Mouse (Mus musculus): Measurements from ENCODE around the gene Gcm2. TPM values are rescaled to one million over a fixed set of nuclear protein-coding genes. Genes with fewer than 3 reads are reported as not detected.

The Gcm2 gene
- polyA plus RNA-seq, 1 experiment from 2014 or later, result not detected

DNA sequence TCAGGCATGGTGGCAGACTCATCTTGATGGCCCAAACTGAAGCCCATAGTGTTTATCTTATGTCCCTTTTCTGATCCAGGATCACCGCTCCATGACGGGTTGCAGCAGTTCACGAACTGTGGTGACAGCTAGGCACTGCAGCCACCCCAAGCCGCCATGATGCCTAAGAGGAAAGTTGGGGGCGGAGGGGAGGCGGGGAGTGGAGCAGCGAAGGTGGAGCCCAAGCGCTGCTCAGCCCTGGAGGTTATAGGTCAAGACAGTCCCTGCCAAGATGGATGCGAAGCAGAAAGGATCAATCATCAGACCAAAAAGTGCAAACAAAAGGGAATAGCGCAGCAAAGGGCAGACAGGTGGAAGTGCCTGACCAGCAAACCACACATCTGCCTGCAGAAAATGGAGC, 19.6 kb downstream of the Gcm2 start:
- 21% methylated on average over 10 of the region's 10 CpGs for WGBS
- no peak for DNase-seq (ENCODE audit: low spot score)
- no peak overlapping the region for H3K4me2 ChIP-seq (ENCODE audit: low read length)

DNA sequence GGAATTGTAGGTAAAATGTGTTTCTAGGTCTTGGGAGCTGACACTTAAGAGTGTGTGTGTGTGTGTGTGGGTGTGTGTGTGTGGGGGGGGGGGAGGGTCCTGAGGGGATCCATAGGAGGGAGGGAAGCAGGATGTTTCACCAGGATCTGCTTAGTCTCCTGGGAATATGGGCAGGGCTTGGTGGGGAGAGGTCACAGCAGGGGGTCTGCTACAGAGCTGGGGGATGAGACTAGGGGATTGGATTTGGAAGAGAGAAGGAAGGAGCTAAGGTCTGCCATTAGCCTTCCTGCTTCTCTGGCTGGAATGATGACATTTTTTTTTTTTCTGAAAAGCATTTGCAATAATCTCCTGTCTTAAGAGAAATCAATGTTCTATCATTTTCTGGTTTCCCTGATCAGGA, 22.1 kb downstream of the Gcm2 start:
- Histone ChIP-seq H3K36me3 (ENCODE audit: control insufficient read depth, insufficient read depth, low read length) (no peaks in the 10 kb centered on the region), H3K4me3 (ENCODE audit: low read depth, low read length) (no peak overlapping the region), H3K4me2 (ENCODE audit: low read length) (no peak overlapping the region), H3K9ac (ENCODE audit: low read length) (no peak overlapping the region), H3K4me1 (replicated peaks; ENCODE audit: control insufficient read depth, insufficient read depth, low read length) (no peaks in the 10 kb centered on the region), H3K27me3 (replicated peaks; ENCODE audit: control insufficient read depth, insufficient read depth, low read length) (no peaks in the 10 kb centered on the region), H3K27ac (ENCODE audit: low read depth) (no peak overlapping the region), H3K9me3 (ENCODE audit: control insufficient read depth, low read length) (no peaks in the 10 kb centered on the region)
- ATAC-seq (replicated peaks; ENCODE audit: low FRiP score, low TSS enrichment, low read depth) (no peak), DNase-seq (ENCODE audit: low spot score) (no peak)

More for the DNA sequence above, 19.6 kb downstream of the Gcm2 start:
- H3K36me3 ChIP-seq (ENCODE audit: control insufficient read depth, insufficient read depth, low read length), result no peaks in the 10 kb centered on the region
- H3K27me3 ChIP-seq (replicated peaks; ENCODE audit: control insufficient read depth, insufficient read depth, low read length), result no peaks in the 10 kb centered on the region
- no peaks in the 10 kb centered on the region for H3K4me1 ChIP-seq (replicated peaks; ENCODE audit: control insufficient read depth, insufficient read depth, low read length)
- no peak for ATAC-seq (replicated peaks; ENCODE audit: low FRiP score, low TSS enrichment, low read depth)
- H3K9ac ChIP-seq (ENCODE audit: low read length), result no peak overlapping the region
- H3K4me3 ChIP-seq (ENCODE audit: low read depth, low read length), result no peak overlapping the region
- no peaks in the 10 kb centered on the region for H3K9me3 ChIP-seq (ENCODE audit: control insufficient read depth, low read length)
- H3K27ac ChIP-seq (ENCODE audit: low read depth), result no peak overlapping the region

DNA sequence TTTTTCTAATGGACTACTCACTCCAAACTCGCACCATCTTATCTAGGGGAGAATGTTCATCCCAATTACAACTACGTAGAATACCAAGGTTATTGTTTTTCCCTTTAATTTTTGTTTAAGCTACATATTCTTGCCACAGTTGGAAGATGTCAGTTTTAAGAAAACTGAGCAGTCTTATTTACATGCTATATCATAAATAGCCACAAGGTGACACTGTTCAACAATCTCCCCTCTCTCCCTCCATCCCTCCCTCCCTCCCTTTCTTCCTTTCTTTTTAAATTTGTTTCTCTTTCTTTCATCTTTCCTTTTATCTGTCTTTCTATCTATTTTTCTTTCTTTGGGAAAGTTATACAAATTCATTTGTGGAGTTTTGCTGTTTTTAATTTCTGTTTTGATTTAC, 25.7 kb downstream of the Gcm2 start:
- ATAC-seq (replicated peaks; ENCODE audit: low FRiP score, low TSS enrichment, low read depth) (no peak), DNase-seq (ENCODE audit: low spot score) (no peak)
- Histone ChIP-seq H3K9ac (ENCODE audit: low read length) (no peak overlapping the region), H3K36me3 (ENCODE audit: control insufficient read depth, insufficient read depth, low read length) (no peaks in the 10 kb centered on the region), H3K4me3 (ENCODE audit: low read depth, low read length) (no peak overlapping the region), H3K27me3 (replicated peaks; ENCODE audit: control insufficient read depth, insufficient read depth, low read length) (no peaks in the 10 kb centered on the region), H3K4me1 (replicated peaks; ENCODE audit: control insufficient read depth, insufficient read depth, low read length) (no peaks in the 10 kb centered on the region), H3K9me3 (ENCODE audit: control insufficient read depth, low read length) (no peaks in the 10 kb centered on the region), H3K4me2 (ENCODE audit: low read length) (no peak overlapping the region), H3K27ac (ENCODE audit: low read depth) (no peak overlapping the region)
- WGBS, result 23% methylated on average over 2 of the region's 2 CpGs

DNA sequence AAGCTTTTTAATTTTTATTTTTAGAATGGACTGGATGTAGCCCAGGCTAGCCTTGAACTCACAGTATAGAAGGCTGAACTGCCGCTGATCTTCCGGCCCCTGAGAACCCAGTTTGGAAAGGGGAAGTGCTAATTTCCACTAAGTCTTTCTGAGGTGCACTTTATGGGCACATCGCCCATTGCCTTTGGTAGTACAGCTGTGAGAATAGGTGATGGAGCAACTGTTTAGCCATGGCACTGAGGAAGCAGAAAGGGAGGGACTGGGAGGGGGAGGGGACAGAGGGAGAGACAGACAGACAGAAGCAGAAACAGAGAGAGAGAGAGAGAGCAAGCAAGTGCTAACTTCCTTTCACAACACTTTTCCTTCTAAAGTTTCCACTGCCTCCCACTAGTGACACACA, 26.3 kb downstream of the Gcm2 start:
- Histone ChIP-seq H3K27me3 (replicated peaks; ENCODE audit: control insufficient read depth, insufficient read depth, low read length) (no peaks in the 10 kb centered on the region), H3K4me3 (ENCODE audit: low read depth, low read length) (no peak overlapping the region), H3K36me3 (ENCODE audit: control insufficient read depth, insufficient read depth, low read length) (no peaks in the 10 kb centered on the region), H3K9ac (ENCODE audit: low read length) (no peak overlapping the region), H3K9me3 (ENCODE audit: control insufficient read depth, low read length) (no peaks in the 10 kb centered on the region), H3K4me2 (ENCODE audit: low read length) (no peak overlapping the region), H3K27ac (ENCODE audit: low read depth) (no peak overlapping the region), H3K4me1 (replicated peaks; ENCODE audit: control insufficient read depth, insufficient read depth, low read length) (no peaks in the 10 kb centered on the region)
- 84% methylated on average over 3 of the region's 3 CpGs for WGBS
- no peak for DNase-seq (ENCODE audit: low spot score)
- no peak for ATAC-seq (replicated peaks; ENCODE audit: low FRiP score, low TSS enrichment, low read depth)

DNA sequence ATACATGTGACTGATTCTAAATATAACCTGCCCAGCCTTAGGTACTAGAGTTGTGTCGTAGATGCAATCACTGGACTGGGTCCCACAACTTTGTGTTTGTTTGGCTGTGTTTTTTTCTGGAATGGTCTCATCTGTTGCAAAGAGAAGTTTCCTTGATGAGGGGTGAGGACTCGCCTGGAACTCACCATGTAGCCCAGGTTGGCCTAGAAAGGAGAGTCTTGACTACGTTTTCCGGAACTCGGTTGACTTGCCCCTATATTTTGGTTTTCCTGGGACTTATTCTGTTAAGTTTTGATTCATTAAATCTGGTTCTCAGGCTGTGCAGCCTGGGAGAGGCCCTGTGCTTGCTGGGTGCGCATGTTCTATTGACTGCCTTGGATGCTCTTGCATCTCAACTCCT, 30.1 kb downstream of the Gcm2 start:
- Histone ChIP-seq H3K4me1 (replicated peaks; ENCODE audit: control insufficient read depth, insufficient read depth, low read length) (no peaks in the 10 kb centered on the region), H3K9ac (ENCODE audit: low read length) (no peak overlapping the region), H3K4me2 (ENCODE audit: low read length) (no peak overlapping the region), H3K27ac (ENCODE audit: low read depth) (no peak overlapping the region), H3K27me3 (replicated peaks; ENCODE audit: control insufficient read depth, insufficient read depth, low read length) (peaks cover 8% of the 10 kb centered on the region), H3K4me3 (ENCODE audit: low read depth, low read length) (no peak overlapping the region), H3K36me3 (ENCODE audit: control insufficient read depth, insufficient read depth, low read length) (no peaks in the 10 kb centered on the region), H3K9me3 (ENCODE audit: control insufficient read depth, low read length) (no peaks in the 10 kb centered on the region)
- no peak for ATAC-seq (replicated peaks; ENCODE audit: low FRiP score, low TSS enrichment, low read depth)
- DNase-seq (ENCODE audit: low spot score), result no peak
- 90% methylated on average over 6 of the region's 6 CpGs for WGBS

DNA sequence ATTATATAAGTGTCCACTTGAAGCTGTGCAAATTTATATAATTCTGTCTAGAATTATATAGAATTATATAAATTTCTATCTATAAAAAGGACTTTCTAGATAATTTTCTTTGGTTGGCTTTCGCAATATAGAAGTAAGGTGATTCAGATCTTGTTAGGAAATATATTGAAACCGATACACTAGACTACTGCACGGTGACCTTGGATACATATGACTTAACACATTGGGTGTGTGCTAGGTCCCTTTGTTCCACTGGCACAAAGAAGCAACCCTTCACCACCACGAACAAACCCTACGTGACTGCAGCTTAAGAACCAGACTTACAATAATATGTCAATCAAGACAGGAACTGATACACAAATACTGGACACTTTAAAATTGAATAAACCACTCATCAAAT, 31.0 kb downstream of the Gcm2 start:
- H3K4me2 ChIP-seq (ENCODE audit: low read length), result peak overlapping the region; percentile 81
- peaks cover 8% of the 10 kb centered on the region for H3K27me3 ChIP-seq (replicated peaks; ENCODE audit: control insufficient read depth, insufficient read depth, low read length)
- H3K9ac ChIP-seq (ENCODE audit: low read length), result no peak overlapping the region
- no peaks in the 10 kb centered on the region for H3K9me3 ChIP-seq (ENCODE audit: control insufficient read depth, low read length)
- DNase-seq (ENCODE audit: low spot score) (no peak), ATAC-seq (replicated peaks; ENCODE audit: low FRiP score, low TSS enrichment, low read depth) (no peak)
- no peaks in the 10 kb centered on the region for H3K36me3 ChIP-seq (ENCODE audit: control insufficient read depth, insufficient read depth, low read length)
- no peaks in the 10 kb centered on the region for H3K4me1 ChIP-seq (replicated peaks; ENCODE audit: control insufficient read depth, insufficient read depth, low read length)
- WGBS, result 59% methylated on average over 5 of the region's 5 CpGs
- no peak overlapping the region for H3K4me3 ChIP-seq (ENCODE audit: low read depth, low read length)
- no peak overlapping the region for H3K27ac ChIP-seq (ENCODE audit: low read depth)

DNA sequence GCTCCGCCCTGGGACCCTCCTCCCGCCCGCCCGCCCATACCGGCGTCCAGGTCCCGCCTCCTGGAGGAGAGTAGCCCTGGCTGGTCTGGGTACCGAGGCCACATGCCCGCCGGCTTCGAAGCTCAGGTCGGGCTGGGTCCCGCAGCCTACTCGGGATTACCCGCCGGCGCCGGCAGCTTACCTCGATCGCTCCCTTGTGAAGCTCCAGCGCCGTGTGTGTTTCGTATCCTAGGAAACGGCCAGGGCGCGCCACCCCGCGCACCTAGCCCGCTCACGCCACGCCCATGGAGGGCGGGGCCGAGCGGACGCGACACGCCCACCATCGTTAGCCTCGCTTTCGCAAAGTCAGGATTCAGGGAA, 31.4 kb downstream of the Gcm2 start, which contains the start of gene Mak:
Mak (minus strand) TSS at position 286 of the 360 bp plus-strand sequence.
- H3K9ac ChIP-seq (ENCODE audit: low read length), result peak within 1 kb of the TSS; percentile 43
- H3K9me3 ChIP-seq (ENCODE audit: control insufficient read depth, low read length), result no peaks in the 10 kb centered on the region
- DNase-seq (ENCODE audit: low spot score), result peak; percentile 90
- H3K27me3 ChIP-seq (replicated peaks; ENCODE audit: control insufficient read depth, insufficient read depth, low read length), result peaks cover 8% of the 10 kb centered on the region
- under 1% methylated on average over 39 of the region's 40 CpGs for WGBS
- H3K4me1 ChIP-seq (replicated peaks; ENCODE audit: control insufficient read depth, insufficient read depth, low read length), result no peaks in the 10 kb centered on the region
- peak within 1 kb of the TSS; percentile 43 for H3K4me3 ChIP-seq (ENCODE audit: low read depth, low read length)
- H3K27ac ChIP-seq (ENCODE audit: low read depth), result no peak within 1 kb of the TSS
- H3K36me3 ChIP-seq (ENCODE audit: control insufficient read depth, insufficient read depth, low read length), result no peaks in the 10 kb centered on the region
- peak within 1 kb of the TSS; percentile 81 for H3K4me2 ChIP-seq (ENCODE audit: low read length)
- ATAC-seq (replicated peaks; ENCODE audit: low FRiP score, low TSS enrichment, low read depth), result peak; percentile 90

DNA sequence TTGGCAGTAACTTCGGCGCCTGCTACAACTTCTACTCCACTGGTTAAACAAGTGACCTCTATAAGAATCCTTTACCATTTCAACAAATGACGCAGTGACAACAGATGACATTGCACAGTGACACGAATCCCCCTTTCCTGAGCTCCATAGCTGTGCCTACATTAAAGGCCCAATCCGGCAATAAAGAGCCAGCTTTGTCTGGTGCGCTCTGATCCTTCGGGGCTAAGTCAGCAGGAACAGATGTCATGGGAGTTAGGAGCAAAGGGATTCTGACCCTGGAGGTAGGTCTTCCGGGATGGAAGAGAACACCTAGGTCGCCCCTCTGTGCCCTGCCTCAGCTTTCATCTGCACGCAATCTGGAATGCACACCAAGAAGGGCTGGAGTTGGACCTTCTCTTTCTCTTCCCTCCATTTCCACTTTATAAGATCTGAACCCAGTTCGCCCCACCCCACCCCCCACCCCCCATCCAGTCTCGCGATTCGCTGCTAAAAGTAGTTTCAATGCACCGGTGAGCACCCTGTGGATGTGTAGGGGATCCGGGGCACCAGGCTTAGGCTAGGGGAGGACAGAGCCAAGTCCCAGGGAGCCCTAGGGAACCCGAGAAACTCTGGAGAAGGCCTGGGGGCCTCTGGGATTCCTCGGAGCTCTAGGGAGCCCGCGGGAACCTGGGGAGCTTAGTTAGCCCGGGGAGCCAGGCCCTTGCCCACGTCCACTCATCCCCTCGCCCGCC, 32.0 kb downstream of the Gcm2 start:
- Histone ChIP-seq H3K27me3 (replicated peaks; ENCODE audit: control insufficient read depth, insufficient read depth, low read length) (peaks cover 8% of the 10 kb centered on the region), H3K27ac (ENCODE audit: low read depth) (no peak overlapping the region), H3K4me2 (ENCODE audit: low read length) (peak overlapping the region; percentile 81), H3K36me3 (ENCODE audit: control insufficient read depth, insufficient read depth, low read length) (no peaks in the 10 kb centered on the region), H3K9me3 (ENCODE audit: control insufficient read depth, low read length) (no peaks in the 10 kb centered on the region), H3K4me3 (ENCODE audit: low read depth, low read length) (peak overlapping the region; percentile 43), H3K9ac (ENCODE audit: low read length) (peak overlapping the region; percentile 43), H3K4me1 (replicated peaks; ENCODE audit: control insufficient read depth, insufficient read depth, low read length) (no peaks in the 10 kb centered on the region)
- peak; percentile 55 for DNase-seq (ENCODE audit: low spot score)
- WGBS, result 9% methylated on average over 24 of the region's 24 CpGs
- no peak; the same call in 1 of the 2 replicates for ATAC-seq (replicated peaks; ENCODE audit: low FRiP score, low TSS enrichment, low read depth)

DNA sequence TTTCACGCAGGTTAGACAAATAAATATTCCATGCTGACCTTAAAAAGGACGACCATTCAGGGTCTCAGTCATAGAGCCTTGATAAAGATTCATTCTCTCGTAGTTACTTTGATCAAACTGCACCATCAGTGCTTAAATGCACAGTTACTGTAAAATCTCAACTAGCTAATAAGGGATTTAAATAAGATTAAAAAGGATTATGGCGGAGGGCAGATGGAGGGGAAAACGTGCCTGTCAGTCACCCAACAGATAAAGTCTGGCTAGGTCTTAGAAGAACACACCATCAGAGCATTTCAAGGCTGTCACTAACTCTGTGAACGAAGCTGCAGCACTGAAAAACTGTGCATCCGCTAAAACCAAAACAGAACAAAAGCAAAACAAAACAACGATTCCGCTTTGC, 32.9 kb downstream of the Gcm2 start:
- 67% methylated on average over 9 of the region's 9 CpGs for WGBS
- H3K9ac ChIP-seq (ENCODE audit: low read length), result no peak overlapping the region
- H3K27ac ChIP-seq (ENCODE audit: low read depth), result no peak overlapping the region
- H3K27me3 ChIP-seq (replicated peaks; ENCODE audit: control insufficient read depth, insufficient read depth, low read length), result peaks cover 8% of the 10 kb centered on the region
- H3K36me3 ChIP-seq (ENCODE audit: control insufficient read depth, insufficient read depth, low read length), result no peaks in the 10 kb centered on the region
- no peak overlapping the region for H3K4me3 ChIP-seq (ENCODE audit: low read depth, low read length)
- DNase-seq (ENCODE audit: low spot score) (no peak), ATAC-seq (replicated peaks; ENCODE audit: low FRiP score, low TSS enrichment, low read depth) (no peak)
- no peaks in the 10 kb centered on the region for H3K4me1 ChIP-seq (replicated peaks; ENCODE audit: control insufficient read depth, insufficient read depth, low read length)
- no peaks in the 10 kb centered on the region for H3K9me3 ChIP-seq (ENCODE audit: control insufficient read depth, low read length)
- no peak overlapping the region for H3K4me2 ChIP-seq (ENCODE audit: low read length)

Measured in intestine, embryonic 14.5 days (tissue).